ENCODE assay signal across 19 mouse cellular contexts in genomic region chr1:185336535-185336934, GRCm38 (mm10). TPM values are rescaled to one million over a fixed set of nuclear protein-coding genes. Genes with fewer than 3 reads are reported as not detected.
DNase-seq lines count a peak whose midpoint lies in the region; ATAC-seq lines count a peak whose summit lies in the region.
"Had no signal": no experiment of that assay in that cellular context is flagged by ENCODE, and none has a peak within 500 bp of the region (broad histone marks: within the 10 kb centered on the region; RNA-seq: fewer than 3 reads in every experiment).

No protein-coding gene starts in this region.

- H3K9me3 ChIP-seq in midbrain, embryonic 14.5 days (ENCODE audit: control insufficient read depth, low read length): no peaks in the 10 kb centered on the region
- no peaks in the 10 kb centered on the region for H3K9me3 ChIP-seq in midbrain, embryonic 16.5 days (replicated peaks; ENCODE audit: control insufficient read depth, low read length, poor library complexity, severe bottlenecking)
- no peaks in the 10 kb centered on the region for H3K9me3 ChIP-seq in embryonic facial prominence, embryonic 14.5 days (ENCODE audit: control insufficient read depth, low read length)
- H3K9me3 ChIP-seq in stomach, embryonic 14.5 days (ENCODE audit: control insufficient read depth, low read depth, low read length): no peaks in the 10 kb centered on the region
- H3K9me3 ChIP-seq: kidney, embryonic 15.5 days; limb, embryonic 12.5 days; liver, embryonic 13.5 days; neural tube, embryonic 12.5 days had no signal

- H3K27me3 ChIP-seq in midbrain, embryonic 14.5 days (ENCODE audit: control insufficient read depth, insufficient read depth, low read length): no peaks in the 10 kb centered on the region
- no peaks in the 10 kb centered on the region for H3K27me3 ChIP-seq in midbrain, embryonic 16.5 days (ENCODE audit: control insufficient read depth, insufficient read depth, low read depth, low read length)
- no peaks in the 10 kb centered on the region for H3K27me3 ChIP-seq in embryonic facial prominence, embryonic 14.5 days (replicated peaks; ENCODE audit: control insufficient read depth, insufficient read depth, low read length)
- no peaks in the 10 kb centered on the region for H3K27me3 ChIP-seq in stomach, embryonic 14.5 days (ENCODE audit: control insufficient read depth, insufficient read depth, low read length)
- H3K27me3 ChIP-seq: kidney, embryonic 15.5 days; limb, embryonic 12.5 days; liver, embryonic 13.5 days; neural tube, embryonic 12.5 days had no signal

- H3K4me1 ChIP-seq in midbrain, embryonic 14.5 days (ENCODE audit: control insufficient read depth, insufficient read depth, low read length): peaks cover 14% of the 10 kb centered on the region
- peaks cover 23% of the 10 kb centered on the region for H3K4me1 ChIP-seq in midbrain, embryonic 16.5 days (ENCODE audit: control insufficient read depth, insufficient read depth, low read length)
- H3K4me1 ChIP-seq in embryonic facial prominence, embryonic 14.5 days (ENCODE audit: control insufficient read depth, insufficient read depth, low read length): peaks cover 9% of the 10 kb centered on the region; the same call in 1 of the 2 replicates
- H3K4me1 ChIP-seq in stomach, embryonic 14.5 days (ENCODE audit: control insufficient read depth, insufficient read depth, low read length): peaks cover 5% of the 10 kb centered on the region; the same call in 1 of the 2 replicates

- H3K4me3 ChIP-seq in midbrain, embryonic 14.5 days (replicated peaks; ENCODE audit: low read depth, low read length): no peak overlapping the region
- no peak overlapping the region for H3K4me3 ChIP-seq in midbrain, embryonic 16.5 days (ENCODE audit: low read depth, low read length)
- H3K4me3 ChIP-seq in embryonic facial prominence, embryonic 14.5 days (ENCODE audit: low read depth, low read length): no peak overlapping the region
- no peak overlapping the region for H3K4me3 ChIP-seq in stomach, embryonic 14.5 days (ENCODE audit: low read depth, low read length)
- H3K4me3 ChIP-seq: erythroblast, embryonic 14.5 days; heart, adult 2 months; kidney, embryonic 15.5 days; limb, embryonic 12.5 days; liver, embryonic 13.5 days; neural tube, embryonic 12.5 days had no signal

- no peak overlapping the region for H3K9ac ChIP-seq in midbrain, embryonic 14.5 days (replicated peaks; ENCODE audit: low read length)
- no peak overlapping the region for H3K9ac ChIP-seq in midbrain, embryonic 16.5 days (ENCODE audit: low read depth, low read length)
- H3K9ac ChIP-seq in embryonic facial prominence, embryonic 14.5 days (ENCODE audit: low read depth, low read length): no peak overlapping the region
- no peak overlapping the region for H3K9ac ChIP-seq in stomach, embryonic 14.5 days (replicated peaks; ENCODE audit: low read depth, low read length)
- H3K9ac ChIP-seq: kidney, embryonic 15.5 days; limb, embryonic 12.5 days; liver, embryonic 13.5 days; lung, embryonic 14.5 days; neural tube, embryonic 12.5 days had no signal

- no peak overlapping the region for H3K4me2 ChIP-seq in midbrain, embryonic 14.5 days (ENCODE audit: low read length)
- no peak overlapping the region for H3K4me2 ChIP-seq in midbrain, embryonic 16.5 days (ENCODE audit: low read length)
- H3K4me2 ChIP-seq in embryonic facial prominence, embryonic 14.5 days (ENCODE audit: low read depth, low read length): no peak overlapping the region
- H3K4me2 ChIP-seq in stomach, embryonic 14.5 days (replicated peaks; ENCODE audit: low read depth, low read length): no peak overlapping the region
- H3K4me2 ChIP-seq: kidney, embryonic 15.5 days; limb, embryonic 12.5 days; liver, embryonic 13.5 days; lung, embryonic 14.5 days; neural tube, embryonic 12.5 days had no signal

- intact Hi-C loops in gastrocnemius, postnatal 14 days (cut with DNase I; ENCODE audit: low total_unique reads): no loop called here

- no peak overlapping the region for H3K27ac ChIP-seq in midbrain, embryonic 14.5 days (replicated peaks; ENCODE audit: low read depth, low read length)
- H3K27ac ChIP-seq in midbrain, embryonic 16.5 days (ENCODE audit: low read length): no peak overlapping the region
- H3K27ac ChIP-seq in embryonic facial prominence, embryonic 14.5 days (replicated peaks; ENCODE audit: low read depth, low read length): no peak overlapping the region
- H3K27ac ChIP-seq in stomach, embryonic 14.5 days (ENCODE audit: low read length): no peak overlapping the region; the same call in 1 of the 2 replicates
- H3K27ac ChIP-seq: heart, adult 2 months; kidney, embryonic 15.5 days; limb, embryonic 12.5 days; liver, embryonic 13.5 days; neural tube, embryonic 12.5 days had no signal

- ATAC-seq in midbrain, embryonic 14.5 days (ENCODE audit: low FRiP score, low TSS enrichment): no peak
- no peak for ATAC-seq in midbrain, embryonic 16.5 days
- ATAC-seq in embryonic facial prominence, embryonic 14.5 days (ENCODE audit: low read depth): peak; percentile 35; the same call in 1 of the 2 replicates
- peak; percentile 26; the same call in 1 of the 2 replicates for ATAC-seq in stomach, embryonic 14.5 days (ENCODE audit: insufficient number of reproducible peaks, insufficient read depth, low FRiP score, low read depth)
- no peak for ATAC-seq in inflammation-experienced regulatory T-cells, adult 6 months

- 17% methylated on average over 3 of the region's 3 CpGs for WGBS in midbrain, embryonic 14.5 days
- 11% methylated on average over 3 of the region's 3 CpGs for WGBS in midbrain, embryonic 16.5 days
- 64% methylated on average over 3 of the region's 3 CpGs for WGBS in embryonic facial prominence, embryonic 14.5 days
- 35% methylated on average over 3 of the region's 3 CpGs for WGBS in stomach, embryonic 14.5 days

- peaks cover 24% of the 10 kb centered on the region for H3K36me3 ChIP-seq in midbrain, embryonic 14.5 days (ENCODE audit: control insufficient read depth, insufficient read depth, low read length)
- H3K36me3 ChIP-seq in midbrain, embryonic 16.5 days (ENCODE audit: control insufficient read depth, insufficient read depth, low read length): peaks cover 5% of the 10 kb centered on the region
- peaks cover 22% of the 10 kb centered on the region; the same call in 1 of the 2 replicates for H3K36me3 ChIP-seq in embryonic facial prominence, embryonic 14.5 days (ENCODE audit: control insufficient read depth, insufficient read depth, low read length)
- peaks cover 15% of the 10 kb centered on the region for H3K36me3 ChIP-seq in stomach, embryonic 14.5 days (ENCODE audit: control insufficient read depth, insufficient read depth, low read length)

- peak; percentile 2 for DNase-seq in midbrain, embryonic 14.5 days
- peak; percentile 38 for DNase-seq in embryonic facial prominence, embryonic 14.5 days (ENCODE audit: low spot score)
- no peak for DNase-seq in frontal cortex, adult 2 months (ENCODE audit: extremely low spot score in 1 of 2, low spot score in 1 of 2)
- DNase-seq in gastrocnemius, postnatal 14 days: no peak
- DNase-seq: cerebellum, adult 8-10 months; gastrocnemius, postnatal 10 days; heart, adult 2 months; liver, embryonic 13.5 days; lung, embryonic 14.5 days; lung, postnatal 36 days; right cerebral cortex, postnatal 4 days; thymus, adult 2 months had no signal

RNA-seq across cellular contexts. Expression of gene Bpnt1, which starts 4.6 kb away (rescaled TPM):
- polyA plus RNA-seq in midbrain, embryonic 14.5 days (2014; fragmentation: Nextera tagmentation; extraction: Ambion mirVana): 27.2 and 29.0 TPM in 2 replicates
- polyA plus RNA-seq in midbrain, embryonic 16.5 days (2015; fragmentation: Nextera tagmentation; extraction: Ambion mirVana): 45.2 and 46.1 TPM in 2 replicates
- 12.4 and 16.0 TPM in 2 replicates for polyA plus RNA-seq in embryonic facial prominence, embryonic 14.5 days (2014; fragmentation: Nextera tagmentation; extraction: Ambion mirVana)
- polyA plus RNA-seq in stomach, embryonic 14.5 days (2014; fragmentation: Nextera tagmentation; extraction: Ambion mirVana): 28.0 and 32.5 TPM in 2 replicates
- 89.2 and 93.1 TPM in 2 replicates for polyA plus RNA-seq in frontal cortex, adult 2 months (2012; rRNA removed)
- total RNA-seq in gastrocnemius, postnatal 14 days (2021): 10 to 100 TPM; 12.1 to 16.8 TPM
- 10 to 100 TPM; 10.8 to 20.3 (median 12.2) TPM for polyA plus RNA-seq in inflammation-experienced regulatory T-cells, adult 6 months (2017; shearing (Covaris generic))

RNA-seq across cellular contexts. Expression of gene Iars2, which starts 7.3 kb away (rescaled TPM):
- polyA plus RNA-seq in midbrain, embryonic 14.5 days (2014; fragmentation: Nextera tagmentation; extraction: Ambion mirVana): 14.0 and 22.3 TPM in 2 replicates
- 17.0 and 17.8 TPM in 2 replicates for polyA plus RNA-seq in midbrain, embryonic 16.5 days (2015; fragmentation: Nextera tagmentation; extraction: Ambion mirVana)
- polyA plus RNA-seq in embryonic facial prominence, embryonic 14.5 days (2014; fragmentation: Nextera tagmentation; extraction: Ambion mirVana): 27.9 and 29.0 TPM in 2 replicates
- 32.0 and 33.9 TPM in 2 replicates for polyA plus RNA-seq in stomach, embryonic 14.5 days (2014; fragmentation: Nextera tagmentation; extraction: Ambion mirVana)
- 22.3 and 26.1 TPM in 2 replicates for polyA plus RNA-seq in frontal cortex, adult 2 months (2012; rRNA removed)
- total RNA-seq in gastrocnemius, postnatal 14 days (2021): 10 to 100 TPM; 53.2 to 56.7 TPM
- 10 to 100 TPM in 1 of 3 experiments, 1 to 10 TPM in 2; 8.6 to 10.9 (median 9.7) TPM for polyA plus RNA-seq in inflammation-experienced regulatory T-cells, adult 6 months (2017; shearing (Covaris generic))

RNA-seq across cellular contexts. Expression of gene Eprs, which starts 26.3 kb away (rescaled TPM):
- 129 and 150 TPM in 2 replicates for polyA plus RNA-seq in midbrain, embryonic 14.5 days (2014; fragmentation: Nextera tagmentation; extraction: Ambion mirVana)
- 128 and 143 TPM in 2 replicates for polyA plus RNA-seq in midbrain, embryonic 16.5 days (2015; fragmentation: Nextera tagmentation; extraction: Ambion mirVana)
- 146 and 166 TPM in 2 replicates for polyA plus RNA-seq in embryonic facial prominence, embryonic 14.5 days (2014; fragmentation: Nextera tagmentation; extraction: Ambion mirVana)
- polyA plus RNA-seq in stomach, embryonic 14.5 days (2014; fragmentation: Nextera tagmentation; extraction: Ambion mirVana): 167 and 169 TPM in 2 replicates
- 34.0 and 36.7 TPM in 2 replicates for polyA plus RNA-seq in frontal cortex, adult 2 months (2012; rRNA removed)
- total RNA-seq in gastrocnemius, postnatal 14 days (2021): 100 to 1,000 TPM; 111 to 118 TPM
- polyA plus RNA-seq in inflammation-experienced regulatory T-cells, adult 6 months (2017; shearing (Covaris generic)): 100 to 1,000 TPM in 2 of 3 experiments, 10 to 100 TPM in 1; 96.3 to 117 (median 102) TPM

Comparison
In these comparisons a context has a peak if more than half of its experiments do, and no peak if none do; other contexts are left out.
1. ATAC-seq: peak in embryonic facial prominence, embryonic 14.5 days (single experiment) and stomach, embryonic 14.5 days (single experiment); none in midbrain, embryonic 14.5 days (single experiment), midbrain, embryonic 16.5 days (single experiment) and inflammation-experienced regulatory T-cells, adult 6 months (single experiment).
2. DNase-seq: peak in midbrain, embryonic 14.5 days (single experiment) and embryonic facial prominence, embryonic 14.5 days (single experiment); none in frontal cortex, adult 2 months (0 of 2) and gastrocnemius, postnatal 14 days (single experiment).